Mouse (Mus musculus): ENCODE results near the gene Fbxo36. TPM values are rescaled to one million over a fixed set of nuclear protein-coding genes. Genes with fewer than 3 reads are reported as not detected.

Gene Fbxo36
- polyA plus RNA-seq, 1 experiment from 2014 or later = 8.1 TPM

DNA sequence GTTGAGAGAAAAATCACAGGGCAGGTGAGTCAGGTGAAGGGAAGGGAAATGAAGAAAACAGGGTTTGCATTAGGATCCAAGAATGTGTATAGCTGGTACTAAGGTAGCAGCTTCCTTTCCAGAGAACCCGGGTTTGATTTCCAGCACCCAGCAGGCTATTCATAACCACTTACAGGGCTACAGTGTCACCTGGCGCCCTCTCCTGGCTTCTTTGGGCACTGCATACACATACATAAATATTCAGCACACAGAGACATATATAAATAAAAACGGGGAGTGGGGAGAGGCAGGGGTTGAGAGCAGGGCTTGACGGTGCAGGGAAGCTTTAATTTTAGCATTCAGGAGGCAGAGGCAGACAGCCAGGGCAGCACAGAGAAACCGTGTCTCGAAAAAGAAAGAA is 46.3 kb downstream of the Fbxo36 start:
- Histone ChIP-seq H3K27ac (ENCODE audit: low read length) (no peak overlapping the region), H3K4me2 (replicated peaks; ENCODE audit: low read depth, low read length) (no peak overlapping the region), H3K27me3 (ENCODE audit: control insufficient read depth, insufficient read depth, low read length) (no peaks in the 10 kb centered on the region), H3K36me3 (ENCODE audit: control insufficient read depth, insufficient read depth, low read length) (no peaks in the 10 kb centered on the region), H3K9me3 (ENCODE audit: control insufficient read depth, low read depth, low read length) (no peaks in the 10 kb centered on the region), H3K4me1 (ENCODE audit: control insufficient read depth, insufficient read depth, low read length) (no peaks in the 10 kb centered on the region), H3K9ac (replicated peaks; ENCODE audit: low read depth, low read length) (no peak overlapping the region), H3K4me3 (ENCODE audit: low read depth, low read length) (no peak overlapping the region)
- 89% methylated on average over 6 of the region's 6 CpGs for WGBS
- no peak for ATAC-seq (ENCODE audit: insufficient number of reproducible peaks, insufficient read depth, low FRiP score, low read depth)

DNA sequence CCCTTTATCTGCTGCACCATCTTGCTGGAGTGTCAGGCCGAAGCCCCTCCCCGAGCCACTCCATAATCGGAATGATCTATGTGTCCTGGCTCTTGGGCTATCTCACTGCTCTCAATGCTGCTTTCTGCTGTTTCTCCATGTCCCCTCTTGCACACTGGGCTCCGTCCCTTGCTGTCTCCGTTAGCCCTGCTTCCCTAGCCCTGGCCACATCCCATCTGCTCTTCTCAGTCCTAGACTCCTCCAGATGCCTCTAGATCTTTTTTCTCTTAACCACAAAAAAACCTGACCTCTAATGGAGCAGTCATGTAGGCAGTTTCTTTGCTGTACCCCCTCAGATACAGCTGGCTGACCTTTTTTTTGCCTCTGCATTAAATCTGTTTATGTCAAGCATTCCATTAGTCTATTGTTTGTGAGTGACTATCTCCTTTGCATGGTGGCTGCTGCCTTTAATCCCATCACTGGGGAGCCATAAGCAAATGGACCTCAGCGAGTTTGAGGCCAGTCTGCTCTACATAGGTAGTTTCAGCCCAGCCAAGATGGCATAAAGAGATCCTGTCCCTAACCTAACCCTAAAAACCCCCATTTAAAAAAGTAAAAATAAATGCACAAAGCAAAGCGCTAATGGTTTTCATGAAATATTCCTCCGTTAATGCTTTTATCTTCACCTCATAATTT is 49.8 kb downstream of the Fbxo36 start:
- H3K4me2 ChIP-seq (replicated peaks; ENCODE audit: low read depth, low read length) = no peak overlapping the region
- H3K9ac ChIP-seq (replicated peaks; ENCODE audit: low read depth, low read length) = no peak overlapping the region
- no peak for ATAC-seq (ENCODE audit: insufficient number of reproducible peaks, insufficient read depth, low FRiP score, low read depth)

DNA sequence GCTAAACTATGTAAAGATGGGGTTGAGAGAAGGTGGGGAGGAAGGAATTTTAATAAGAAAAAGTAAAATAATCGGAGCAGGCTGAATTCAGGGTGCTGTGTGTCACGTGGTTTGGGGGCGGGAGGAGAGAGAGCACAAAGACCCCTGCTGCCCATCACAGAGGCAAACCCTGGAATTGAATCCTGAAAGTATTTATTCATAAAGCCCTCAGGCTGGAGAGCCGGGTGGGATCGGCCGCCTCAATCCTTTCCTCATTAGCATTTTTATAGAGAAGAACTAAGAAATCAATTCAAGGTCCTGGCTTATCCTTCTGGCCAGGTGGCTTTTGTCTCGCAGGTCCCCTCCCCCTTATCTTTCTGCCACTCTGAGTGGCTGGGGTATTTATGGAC is 50.4 kb downstream of the Fbxo36 start:
- Histone ChIP-seq H3K27ac (ENCODE audit: low read length) (no peak overlapping the region), H3K4me3 (ENCODE audit: low read depth, low read length) (no peak overlapping the region), H3K4me2 (replicated peaks; ENCODE audit: low read depth, low read length) (no peak overlapping the region), H3K36me3 (ENCODE audit: control insufficient read depth, insufficient read depth, low read length) (no peaks in the 10 kb centered on the region), H3K9me3 (ENCODE audit: control insufficient read depth, low read depth, low read length) (no peaks in the 10 kb centered on the region), H3K4me1 (ENCODE audit: control insufficient read depth, insufficient read depth, low read length) (no peaks in the 10 kb centered on the region), H3K9ac (replicated peaks; ENCODE audit: low read depth, low read length) (no peak overlapping the region), H3K27me3 (ENCODE audit: control insufficient read depth, insufficient read depth, low read length) (no peaks in the 10 kb centered on the region)
- ATAC-seq (ENCODE audit: insufficient number of reproducible peaks, insufficient read depth, low FRiP score, low read depth) = no peak
- 35% methylated on average over 7 of the region's 7 CpGs for WGBS

More for the DNA sequence above, 49.8 kb downstream of the Fbxo36 start:
- Histone ChIP-seq H3K4me1 (ENCODE audit: control insufficient read depth, insufficient read depth, low read length) (no peaks in the 10 kb centered on the region), H3K36me3 (ENCODE audit: control insufficient read depth, insufficient read depth, low read length) (no peaks in the 10 kb centered on the region), H3K27ac (ENCODE audit: low read length) (no peak overlapping the region), H3K4me3 (ENCODE audit: low read depth, low read length) (no peak overlapping the region), H3K27me3 (ENCODE audit: control insufficient read depth, insufficient read depth, low read length) (no peaks in the 10 kb centered on the region), H3K9me3 (ENCODE audit: control insufficient read depth, low read depth, low read length) (no peaks in the 10 kb centered on the region)
- 50% methylated on average over 8 of the region's 8 CpGs for WGBS

DNA sequence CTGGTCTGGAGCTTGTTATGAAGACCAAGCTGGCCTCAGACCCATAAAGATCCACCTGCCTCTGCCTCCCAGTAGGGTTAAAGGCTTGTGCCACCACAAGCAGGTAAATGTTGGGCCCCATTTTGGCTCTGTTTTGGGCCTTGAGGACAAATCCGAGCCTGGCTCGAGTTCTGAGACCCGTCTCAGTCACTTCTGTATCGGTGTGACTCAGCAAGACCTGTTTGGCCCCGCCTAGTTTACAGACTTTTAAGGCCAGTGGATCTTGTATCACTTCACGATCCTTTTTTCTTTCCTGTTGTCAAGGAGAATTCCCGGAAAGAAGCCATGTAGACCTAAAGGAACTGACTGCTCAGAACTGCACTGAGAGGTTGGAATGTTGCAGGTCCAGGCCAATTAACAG is 50.9 kb downstream of the Fbxo36 start:
- H3K9me3 ChIP-seq (ENCODE audit: control insufficient read depth, low read depth, low read length) = no peaks in the 10 kb centered on the region
- H3K9ac ChIP-seq (replicated peaks; ENCODE audit: low read depth, low read length) = no peak overlapping the region
- H3K4me1 ChIP-seq (ENCODE audit: control insufficient read depth, insufficient read depth, low read length) = no peaks in the 10 kb centered on the region
- WGBS = 81% methylated on average over 7 of the region's 7 CpGs
- no peak overlapping the region for H3K4me3 ChIP-seq (ENCODE audit: low read depth, low read length)
- H3K36me3 ChIP-seq (ENCODE audit: control insufficient read depth, insufficient read depth, low read length) = no peaks in the 10 kb centered on the region
- no peak for ATAC-seq (ENCODE audit: insufficient number of reproducible peaks, insufficient read depth, low FRiP score, low read depth)
- no peak overlapping the region for H3K27ac ChIP-seq (ENCODE audit: low read length)
- H3K4me2 ChIP-seq (replicated peaks; ENCODE audit: low read depth, low read length) = no peak overlapping the region
- no peaks in the 10 kb centered on the region for H3K27me3 ChIP-seq (ENCODE audit: control insufficient read depth, insufficient read depth, low read length)

DNA sequence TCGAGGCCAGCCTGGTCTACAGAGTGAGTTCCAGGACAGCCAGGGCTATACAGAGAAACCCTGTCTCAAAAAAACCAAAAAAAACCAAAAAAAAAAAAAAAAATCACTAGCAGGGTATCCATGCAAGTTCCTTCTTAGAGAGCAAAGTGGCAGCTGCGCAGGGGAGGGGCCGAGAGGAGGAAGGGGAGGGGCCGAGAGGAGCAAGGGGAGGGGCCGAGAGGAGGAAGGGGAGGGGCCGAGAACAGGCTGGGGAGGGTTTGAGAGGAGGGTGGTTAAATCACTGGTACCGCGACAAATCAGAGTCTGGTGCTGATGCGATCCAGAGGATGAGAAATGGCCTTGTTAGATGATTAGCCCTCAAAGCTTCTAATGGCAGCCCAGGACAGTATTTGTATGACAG is 52.1 kb downstream of the Fbxo36 start:
- Histone ChIP-seq H3K4me3 (ENCODE audit: low read depth, low read length) (no peak overlapping the region), H3K4me2 (replicated peaks; ENCODE audit: low read depth, low read length) (no peak overlapping the region), H3K9me3 (ENCODE audit: control insufficient read depth, low read depth, low read length) (no peaks in the 10 kb centered on the region), H3K27me3 (ENCODE audit: control insufficient read depth, insufficient read depth, low read length) (no peaks in the 10 kb centered on the region), H3K27ac (ENCODE audit: low read length) (no peak overlapping the region), H3K9ac (replicated peaks; ENCODE audit: low read depth, low read length) (no peak overlapping the region), H3K4me1 (ENCODE audit: control insufficient read depth, insufficient read depth, low read length) (no peaks in the 10 kb centered on the region), H3K36me3 (ENCODE audit: control insufficient read depth, insufficient read depth, low read length) (no peaks in the 10 kb centered on the region)
- WGBS = 91% methylated on average over 9 of the region's 9 CpGs
- ATAC-seq (ENCODE audit: insufficient number of reproducible peaks, insufficient read depth, low FRiP score, low read depth) = no peak

DNA sequence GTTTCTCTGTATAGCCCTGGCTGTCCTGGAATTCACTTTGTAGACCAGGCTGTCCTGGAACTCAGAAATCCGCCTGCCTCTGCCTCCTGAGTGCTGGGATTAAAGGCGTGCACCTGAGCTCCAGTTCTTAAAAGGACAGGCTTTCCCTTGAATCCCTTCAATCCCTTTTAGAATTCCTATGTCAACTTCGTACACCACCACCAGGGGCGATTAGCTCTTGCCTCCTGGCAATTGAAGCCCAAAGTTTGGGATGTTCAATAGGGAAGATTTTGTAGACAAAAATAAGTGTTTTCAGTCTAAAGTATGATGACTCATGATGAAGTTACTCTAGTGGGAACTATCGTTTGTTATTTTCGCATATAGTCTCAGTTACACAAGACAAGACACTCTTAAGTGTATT is 57.7 kb downstream of the Fbxo36 start:
- ATAC-seq (ENCODE audit: insufficient number of reproducible peaks, insufficient read depth, low FRiP score, low read depth) = no peak
- Histone ChIP-seq H3K4me2 (replicated peaks; ENCODE audit: low read depth, low read length) (no peak overlapping the region), H3K27ac (ENCODE audit: low read length) (no peak overlapping the region), H3K27me3 (ENCODE audit: control insufficient read depth, insufficient read depth, low read length) (no peaks in the 10 kb centered on the region), H3K4me3 (ENCODE audit: low read depth, low read length) (no peak overlapping the region), H3K36me3 (ENCODE audit: control insufficient read depth, insufficient read depth, low read length) (no peaks in the 10 kb centered on the region), H3K9me3 (ENCODE audit: control insufficient read depth, low read depth, low read length) (no peaks in the 10 kb centered on the region), H3K4me1 (ENCODE audit: control insufficient read depth, insufficient read depth, low read length) (no peaks in the 10 kb centered on the region), H3K9ac (replicated peaks; ENCODE audit: low read depth, low read length) (no peak overlapping the region)
- 82% methylated on average over 6 of the region's 6 CpGs for WGBS

DNA sequence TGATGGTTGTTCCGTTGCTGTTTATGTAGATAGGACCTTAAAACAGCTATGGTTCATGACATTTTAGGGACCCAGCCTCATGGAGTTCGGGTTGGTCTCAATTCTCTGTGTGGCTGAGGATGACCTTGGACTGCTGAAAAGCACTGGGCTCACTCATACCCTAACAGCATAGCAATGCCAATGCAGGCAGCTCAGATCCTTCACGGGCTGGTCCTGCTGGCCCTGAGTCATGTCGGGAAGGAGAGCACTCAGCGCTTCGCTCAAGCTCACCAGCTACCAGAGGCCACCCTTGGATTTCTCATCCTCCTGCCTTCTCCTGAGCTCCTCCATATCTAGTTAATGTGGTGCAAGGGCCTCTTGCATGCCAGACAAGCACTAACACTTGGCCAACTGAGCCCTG is 59.5 kb downstream of the Fbxo36 start:
- Histone ChIP-seq H3K4me3 (ENCODE audit: low read depth, low read length) (no peak overlapping the region), H3K9ac (replicated peaks; ENCODE audit: low read depth, low read length) (no peak overlapping the region), H3K4me2 (replicated peaks; ENCODE audit: low read depth, low read length) (no peak overlapping the region), H3K36me3 (ENCODE audit: control insufficient read depth, insufficient read depth, low read length) (no peaks in the 10 kb centered on the region), H3K27ac (ENCODE audit: low read length) (no peak overlapping the region), H3K9me3 (ENCODE audit: control insufficient read depth, low read depth, low read length) (no peaks in the 10 kb centered on the region), H3K4me1 (ENCODE audit: control insufficient read depth, insufficient read depth, low read length) (no peaks in the 10 kb centered on the region), H3K27me3 (ENCODE audit: control insufficient read depth, insufficient read depth, low read length) (no peaks in the 10 kb centered on the region)
- WGBS = 91% methylated on average over 6 of the region's 6 CpGs
- ATAC-seq (ENCODE audit: insufficient number of reproducible peaks, insufficient read depth, low FRiP score, low read depth) = no peak

DNA sequence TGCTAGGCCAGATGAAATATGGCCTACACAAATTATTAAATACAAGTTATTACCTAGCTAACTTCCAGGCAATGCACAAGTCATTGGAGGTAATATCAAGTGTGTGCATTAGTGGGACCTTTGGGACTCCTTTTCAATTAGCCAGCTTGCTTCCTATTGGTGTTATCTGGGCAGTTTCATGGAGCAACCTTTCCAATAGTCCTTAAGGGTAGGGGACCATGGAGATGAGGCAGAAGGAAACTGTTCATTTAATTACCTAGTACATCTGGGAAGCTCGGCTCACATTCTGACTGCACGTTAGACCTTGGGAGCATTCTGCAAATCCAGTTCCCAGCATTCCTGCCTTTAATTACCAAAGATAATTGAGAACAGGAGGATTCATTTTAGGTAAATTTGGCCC is 64.8 kb downstream of the Fbxo36 start:
- Histone ChIP-seq H3K4me3 (ENCODE audit: low read depth, low read length) (no peak overlapping the region), H3K9me3 (ENCODE audit: control insufficient read depth, low read depth, low read length) (no peaks in the 10 kb centered on the region), H3K36me3 (ENCODE audit: control insufficient read depth, insufficient read depth, low read length) (no peaks in the 10 kb centered on the region), H3K4me1 (ENCODE audit: control insufficient read depth, insufficient read depth, low read length) (no peaks in the 10 kb centered on the region), H3K4me2 (replicated peaks; ENCODE audit: low read depth, low read length) (no peak overlapping the region), H3K27me3 (ENCODE audit: control insufficient read depth, insufficient read depth, low read length) (no peaks in the 10 kb centered on the region), H3K27ac (ENCODE audit: low read length) (no peak overlapping the region), H3K9ac (replicated peaks; ENCODE audit: low read depth, low read length) (no peak overlapping the region)
- WGBS = 87% methylated on average over 2 of the region's 2 CpGs
- no peak for ATAC-seq (ENCODE audit: insufficient number of reproducible peaks, insufficient read depth, low FRiP score, low read depth)

DNA sequence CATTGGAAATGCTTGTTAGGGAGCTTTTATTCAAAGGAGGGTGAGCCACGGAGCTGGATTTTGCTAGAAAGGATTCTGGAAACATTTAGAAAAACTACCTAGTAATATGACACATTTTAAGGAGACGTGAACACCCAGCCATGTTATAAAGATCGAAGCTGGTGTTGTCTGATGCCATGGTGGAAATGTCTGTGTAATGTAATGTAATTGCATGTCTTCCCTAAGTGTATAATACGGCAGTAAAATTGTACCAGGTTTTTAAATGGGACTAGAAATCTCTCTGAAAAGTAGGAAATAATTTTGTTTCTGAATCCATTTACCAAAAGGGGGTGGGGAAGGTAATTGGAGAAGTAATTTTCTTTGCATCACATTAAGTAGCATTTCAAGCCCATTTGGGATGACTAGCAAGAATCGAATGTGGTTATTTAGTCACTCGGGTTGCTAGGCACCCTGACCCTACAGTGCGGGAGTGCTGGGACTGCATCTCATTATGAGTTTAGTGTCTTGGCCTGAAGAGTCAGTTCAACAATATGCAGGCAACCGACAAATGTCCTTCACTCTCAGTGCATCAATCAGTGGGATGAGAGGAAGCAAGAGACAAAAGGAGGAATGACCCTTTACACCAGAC is 70.7 kb downstream of the Fbxo36 start:
- Histone ChIP-seq H3K27ac (ENCODE audit: low read length) (no peak overlapping the region), H3K4me1 (ENCODE audit: control insufficient read depth, insufficient read depth, low read length) (no peaks in the 10 kb centered on the region), H3K9me3 (ENCODE audit: control insufficient read depth, low read depth, low read length) (no peaks in the 10 kb centered on the region), H3K27me3 (ENCODE audit: control insufficient read depth, insufficient read depth, low read length) (no peaks in the 10 kb centered on the region), H3K36me3 (ENCODE audit: control insufficient read depth, insufficient read depth, low read length) (no peaks in the 10 kb centered on the region), H3K4me2 (replicated peaks; ENCODE audit: low read depth, low read length) (no peak overlapping the region), H3K9ac (replicated peaks; ENCODE audit: low read depth, low read length) (no peak overlapping the region), H3K4me3 (ENCODE audit: low read depth, low read length) (no peak overlapping the region)
- no peak for ATAC-seq (ENCODE audit: insufficient number of reproducible peaks, insufficient read depth, low FRiP score, low read depth)
- WGBS = 76% methylated on average over 8 of the region's 8 CpGs

All from stomach, embryonic 14.5 days (tissue).